Mouse (Mus musculus) frontal cortex, adult 2 months (tissue): ENCODE measurements around the gene Myh7. TPM values are rescaled to one million over a fixed set of nuclear protein-coding genes. Genes with fewer than 3 reads are reported as not detected.
"Not testable (repeated sequence)": the region's sequence is repeated elsewhere in the genome, so short reads cannot be mapped to it uniquely, and the experiment has no call there.

Experiments used
- DNase-seq, 2 experiments: peaks; one replicate each; pipeline ENCODE4 v3.0.0; 2022; ENCODE audit warnings: low spot score in 1 of 2; ENCODE audit errors: extremely low spot score in 1 of 2
- polyA plus RNA-seq: library from polyadenylated mRNA; depleted of rRNA; stranded (reverse); fragments of >200 nt; gene quantifications from 2 replicates; pipeline ENCODE4 v1.2.3, GENCODE M21; 2012

Gene Myh7
- polyA plus RNA-seq, 1 experiment: 29.3 TPM

DNA sequence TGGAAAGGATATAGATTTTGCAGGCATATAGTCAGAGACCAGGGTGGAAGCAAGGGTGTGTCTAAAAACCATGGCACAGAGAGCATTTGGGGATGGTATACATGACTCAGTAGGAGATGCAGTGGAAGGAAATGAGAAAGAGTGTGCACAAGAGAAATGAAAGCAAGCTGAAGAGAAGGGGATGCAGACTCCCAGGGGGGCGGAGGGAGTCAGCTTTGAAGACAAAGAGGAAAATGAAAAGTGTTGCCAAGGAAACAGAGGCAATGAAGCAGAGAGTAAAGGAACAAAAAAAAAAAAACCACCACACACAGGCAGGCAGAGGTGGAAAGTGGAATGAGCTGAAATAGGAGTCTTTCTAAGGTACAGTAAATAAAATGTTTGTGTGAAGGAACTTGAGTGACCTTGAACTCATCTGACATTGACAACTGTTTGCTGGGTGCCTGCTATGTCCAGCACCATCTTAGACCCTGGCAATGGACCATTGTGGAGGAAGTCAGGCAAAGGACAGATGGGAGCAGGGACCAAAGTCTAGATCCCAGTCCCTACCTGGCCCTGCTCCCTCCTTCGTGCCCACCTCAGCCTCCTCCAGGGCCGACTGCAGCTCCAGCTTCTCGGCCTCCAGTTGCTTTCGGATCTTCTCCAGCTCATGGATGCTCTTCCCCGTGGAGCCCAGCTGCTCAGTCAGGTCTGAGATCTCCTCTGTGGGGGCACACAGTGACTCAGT is 20.2 kb downstream of the Myh7 start:
- peak in 1 of 2 experiments; percentile 60 for DNase-seq

DNA sequence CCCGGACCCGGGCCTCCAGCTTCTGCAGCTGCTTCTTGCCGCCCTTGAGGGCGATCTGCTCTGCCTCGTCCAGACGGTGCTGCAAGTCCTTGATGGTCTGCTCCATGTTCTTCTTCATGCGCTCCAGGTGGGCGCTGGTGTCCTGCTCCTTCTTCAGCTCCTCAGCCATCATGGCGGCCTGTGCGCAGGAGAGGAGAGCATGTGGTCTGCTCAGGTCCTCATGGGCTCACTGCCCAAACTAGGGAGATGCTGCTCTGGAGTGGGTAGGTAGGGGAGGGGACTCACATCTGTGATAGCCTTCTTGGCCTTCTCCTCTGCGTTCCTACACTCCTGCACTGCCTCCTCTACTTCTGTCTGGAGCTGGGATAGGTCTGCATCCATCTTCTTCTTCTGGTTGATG is 21.6 kb downstream of the Myh7 start:
- not testable (repeated sequence) for DNase-seq

DNA sequence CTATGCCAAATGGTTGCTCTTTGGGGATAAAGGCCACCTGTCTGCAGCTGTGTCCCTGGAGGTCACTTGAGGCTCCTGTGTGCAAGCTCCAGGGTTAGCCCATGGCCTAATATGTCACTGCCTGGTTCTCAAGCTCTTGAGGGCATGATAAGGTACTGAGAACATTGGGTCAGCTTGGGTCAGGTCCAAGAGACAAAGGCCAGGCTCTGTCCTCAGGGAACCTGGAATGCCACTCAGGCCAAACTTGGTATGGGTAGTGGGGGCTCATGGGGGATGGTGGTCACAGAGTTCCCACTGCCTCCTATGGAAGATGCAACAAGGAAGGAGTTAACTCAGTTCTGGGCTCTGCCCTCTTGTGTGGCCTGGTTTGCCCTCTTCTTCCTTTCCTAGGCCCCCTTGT is 26.1 kb downstream of the Myh7 start:
- DNase-seq: no peak

- DNase-seq: no peak
Observed at GRCm38 (mm10) chr14:54967874-54968273, 26.6 kb downstream of the Myh7 start.

DNA sequence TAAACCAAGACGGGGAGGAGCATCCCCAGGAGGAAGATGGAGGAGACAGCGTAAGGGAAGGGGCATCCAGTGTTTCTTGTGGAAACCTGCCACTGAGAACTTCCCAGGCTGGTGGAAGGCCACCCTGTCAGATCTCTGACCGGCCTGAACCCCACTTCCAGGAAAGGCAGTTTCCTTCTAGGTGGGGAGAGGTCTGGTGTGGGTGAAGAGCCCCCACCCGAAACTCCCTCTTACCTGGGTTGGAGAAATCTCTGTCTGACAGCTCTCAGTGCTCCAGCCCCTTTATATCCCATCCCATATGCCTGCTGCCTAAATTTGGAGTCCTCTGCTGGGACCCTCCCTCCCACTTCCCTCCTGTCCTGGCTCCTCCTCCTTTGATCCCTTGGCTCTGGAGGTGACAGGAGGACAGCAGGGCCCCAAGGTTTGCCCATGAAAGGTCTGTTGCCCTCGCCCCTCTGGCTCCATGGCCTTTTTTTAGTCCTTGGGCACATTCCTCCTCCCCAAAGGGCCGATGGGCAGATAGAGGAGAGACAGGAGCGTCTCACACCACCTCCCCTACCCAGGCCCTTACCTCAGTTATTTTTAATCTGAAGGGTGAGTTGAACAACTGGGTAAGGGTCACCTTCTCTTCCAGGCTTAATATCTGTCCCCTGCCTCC is 28.0 kb downstream of the Myh7 start, which contains the start of gene Myh6:
Myh6 (minus strand) TSS at position 608 of the 658 bp plus-strand sequence.
- no peak for DNase-seq

DNA sequence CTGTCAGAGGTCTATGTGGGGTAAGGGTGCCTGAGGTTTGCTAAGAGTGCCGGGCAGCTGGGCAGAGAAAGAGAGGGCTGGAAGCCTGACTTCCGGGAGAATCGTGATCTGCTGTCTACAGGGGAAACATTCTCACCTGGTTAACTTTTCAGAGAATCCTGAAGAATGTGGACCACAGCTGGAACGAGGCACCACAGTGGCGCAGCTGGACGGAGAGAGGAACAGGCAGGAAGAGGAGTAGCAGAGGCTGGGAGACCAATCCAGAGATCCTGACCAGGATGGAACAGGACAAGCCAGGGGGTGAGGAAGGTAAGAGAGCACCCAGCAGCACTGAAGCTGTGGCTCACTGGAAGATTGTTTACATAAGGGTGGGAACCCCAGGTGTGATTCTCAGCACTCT is 28.8 kb downstream of the Myh7 start:
- DNase-seq: no peak

- DNase-seq: no peak
Observed at GRCm38 (mm10) chr14:54965044-54965443, 29.4 kb downstream of the Myh7 start.

- DNase-seq: no peak
Observed at GRCm38 (mm10) chr14:54963727-54964126, 30.7 kb downstream of the Myh7 start.

DNA sequence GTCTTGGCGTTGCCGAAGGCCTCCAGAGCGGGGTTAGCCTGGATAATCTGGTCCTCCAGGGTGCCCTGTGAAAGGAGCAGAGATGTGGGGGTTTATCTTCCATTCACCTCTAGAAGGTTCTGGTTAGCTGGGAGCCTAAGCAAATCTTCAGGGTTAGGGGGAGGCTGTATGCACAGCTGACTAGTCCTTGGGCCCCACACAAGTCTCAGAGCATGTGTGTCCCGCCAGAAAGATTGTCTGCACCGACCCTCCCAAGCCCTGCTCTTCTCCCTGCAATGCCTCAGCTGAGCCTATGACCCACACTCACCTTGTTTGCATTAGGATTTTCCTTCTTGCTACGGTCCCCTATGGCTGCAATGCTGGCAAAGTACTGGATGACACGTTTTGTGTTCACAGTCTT is 31.7 kb downstream of the Myh7 start:
- DNase-seq: no peak

- DNase-seq: no peak
Observed at GRCm38 (mm10) chr14:54961487-54961886, 32.9 kb downstream of the Myh7 start.

DNA sequence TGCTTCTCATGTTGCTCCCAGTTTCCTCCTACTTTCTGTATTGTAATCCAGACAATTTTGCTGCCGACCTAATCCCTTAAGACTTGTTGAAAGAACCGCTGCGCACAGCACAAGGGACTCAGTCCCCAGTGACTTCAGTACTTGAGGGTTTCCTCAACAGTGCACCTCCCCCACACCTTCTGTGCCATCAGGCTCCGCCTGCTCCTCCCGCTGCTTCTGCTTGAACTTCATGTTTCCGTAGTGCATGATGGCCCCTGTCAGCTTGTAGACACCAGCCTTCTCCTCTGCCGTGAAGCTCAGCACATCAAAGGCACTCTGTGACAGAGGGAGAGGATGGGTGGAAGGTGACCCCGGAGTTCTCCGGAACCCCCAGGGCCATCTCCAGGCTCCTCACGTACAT is 33.7 kb downstream of the Myh7 start:
- peak in 1 of 2 experiments; percentile 38 for DNase-seq

DNA sequence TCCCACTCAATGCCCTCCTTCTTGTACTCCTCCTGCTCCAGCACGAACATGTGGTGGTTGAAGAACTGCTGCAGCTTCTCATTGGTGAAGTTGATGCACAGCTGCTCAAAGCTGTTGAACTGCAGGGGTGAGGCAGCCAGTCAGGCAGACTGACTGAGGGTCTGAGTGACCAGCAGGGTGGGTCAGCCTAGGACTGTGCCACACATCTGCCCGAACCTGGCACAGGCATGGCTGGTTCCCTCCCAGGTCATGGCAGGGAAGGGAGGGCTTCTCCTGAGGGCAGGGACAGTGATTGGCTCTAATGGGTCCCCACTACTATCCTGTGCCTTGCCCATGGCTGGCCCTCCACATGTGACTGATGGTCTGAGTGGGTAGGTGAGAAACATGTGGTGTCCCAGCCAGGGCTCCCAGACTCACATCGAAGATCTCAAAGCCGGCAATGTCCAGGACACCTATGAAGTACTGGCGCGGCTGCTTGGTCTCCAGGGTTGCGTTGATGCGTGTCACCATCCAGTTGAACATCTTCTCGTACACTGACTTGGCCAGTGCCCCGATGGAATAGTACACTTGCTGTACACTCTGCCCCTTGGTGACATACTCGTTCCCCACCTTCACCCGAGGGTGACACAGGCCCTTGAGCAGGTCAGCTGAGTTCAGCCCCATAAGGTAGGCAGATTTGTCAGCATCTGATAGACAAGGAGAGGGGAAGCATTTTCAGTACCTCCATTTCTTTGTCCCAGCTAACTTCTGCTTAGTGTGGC is 34.4 kb downstream of the Myh7 start:
- DNase-seq: not testable (repeated sequence)

DNA sequence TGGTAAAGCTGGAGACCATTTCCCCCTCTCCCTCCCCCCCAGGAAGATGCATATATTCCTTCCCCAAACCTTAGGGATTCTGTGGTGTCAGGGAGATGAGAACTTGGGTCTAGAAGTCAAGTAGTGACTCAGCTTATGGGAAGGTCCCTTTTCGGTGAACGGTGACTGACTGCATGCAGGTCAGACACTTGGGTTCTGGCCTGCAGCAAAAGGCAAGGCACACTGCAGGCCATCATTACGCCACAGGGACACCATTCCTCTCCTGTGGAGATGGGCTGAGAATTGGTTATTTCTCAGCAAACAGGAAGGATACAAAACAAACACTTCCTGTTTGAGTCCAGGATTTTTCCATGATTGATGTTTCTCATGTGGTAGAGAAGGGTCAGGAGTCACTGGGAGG is 35.2 kb downstream of the Myh7 start:
- DNase-seq: no peak

- no peak for DNase-seq
Observed at GRCm38 (mm10) chr14:54958503-54958902, 35.9 kb downstream of the Myh7 start.

DNA sequence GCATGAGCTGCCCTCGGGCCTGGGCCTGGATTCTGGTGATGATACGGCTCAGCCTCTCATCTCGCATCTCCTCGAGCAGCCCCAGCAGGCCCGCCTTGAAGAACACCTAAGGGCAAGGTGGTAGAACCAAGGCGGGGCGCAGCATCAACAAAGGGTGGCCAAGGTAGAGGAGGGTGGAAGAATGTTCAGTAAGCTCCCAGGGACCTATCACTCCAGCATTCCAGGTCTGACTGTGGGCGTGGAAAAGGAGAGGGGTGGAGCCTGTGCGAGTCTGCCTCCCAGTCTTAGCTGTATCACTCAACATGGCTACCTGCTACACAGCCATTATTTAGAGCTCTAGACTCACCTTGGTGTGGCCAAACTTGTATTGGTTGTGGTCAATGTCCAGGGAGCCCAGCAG is 37.9 kb downstream of the Myh7 start:
- no peak for DNase-seq

GRCm38 (mm10) chr14:54955481-54955880 is 38.9 kb downstream of the Myh7 start:
- DNase-seq: no peak

- no peak for DNase-seq
Observed at GRCm38 (mm10) chr14:54954474-54954873, 40.0 kb downstream of the Myh7 start.

DNA sequence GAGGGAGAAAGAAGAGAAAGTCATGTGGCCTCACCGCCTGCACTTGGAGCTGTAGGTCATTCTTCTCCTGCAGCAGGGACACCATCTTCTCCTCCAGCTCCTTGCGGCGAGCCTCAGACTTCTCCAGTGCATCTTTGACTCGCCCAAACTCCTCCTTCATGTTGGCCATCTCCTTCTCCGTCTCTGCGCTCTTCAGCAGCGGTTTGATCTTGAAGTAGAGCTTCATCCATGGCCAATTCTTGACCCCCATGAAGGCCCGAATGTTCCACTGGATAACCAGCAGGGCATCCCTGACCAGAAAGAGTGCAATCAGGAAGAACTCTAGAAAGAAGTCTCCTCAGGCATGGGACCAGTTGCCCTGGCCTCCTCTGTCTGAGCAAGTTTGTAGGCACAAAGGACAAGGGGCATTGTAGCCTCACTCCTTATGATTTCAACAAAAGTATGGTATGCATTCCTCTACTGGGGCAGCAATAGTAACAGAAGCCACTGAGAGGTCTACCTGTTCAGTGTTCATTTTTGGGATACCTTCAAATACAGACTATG is 40.7 kb downstream of the Myh7 start:
- DNase-seq: no peak

DNA sequence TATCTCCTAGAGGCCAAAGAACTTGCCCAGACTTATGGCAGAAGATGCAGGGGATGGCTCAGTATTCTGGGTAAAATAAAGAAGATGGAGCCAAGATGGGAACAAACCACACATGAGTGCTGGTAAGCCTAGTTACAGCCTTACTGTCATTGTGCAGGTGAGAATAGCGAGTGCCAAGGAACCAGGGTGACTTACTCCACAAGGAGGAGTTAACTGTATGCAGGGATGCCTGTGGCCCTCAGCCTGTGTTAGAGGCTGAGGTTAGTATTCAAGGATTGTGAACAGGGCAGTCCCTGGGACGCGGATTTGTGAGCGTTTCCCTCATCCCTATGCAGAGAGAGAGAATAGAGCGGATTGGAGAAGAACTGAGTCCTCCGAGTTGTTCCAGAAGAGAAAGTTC is 42.8 kb downstream of the Myh7 start:
- no peak for DNase-seq

DNA sequence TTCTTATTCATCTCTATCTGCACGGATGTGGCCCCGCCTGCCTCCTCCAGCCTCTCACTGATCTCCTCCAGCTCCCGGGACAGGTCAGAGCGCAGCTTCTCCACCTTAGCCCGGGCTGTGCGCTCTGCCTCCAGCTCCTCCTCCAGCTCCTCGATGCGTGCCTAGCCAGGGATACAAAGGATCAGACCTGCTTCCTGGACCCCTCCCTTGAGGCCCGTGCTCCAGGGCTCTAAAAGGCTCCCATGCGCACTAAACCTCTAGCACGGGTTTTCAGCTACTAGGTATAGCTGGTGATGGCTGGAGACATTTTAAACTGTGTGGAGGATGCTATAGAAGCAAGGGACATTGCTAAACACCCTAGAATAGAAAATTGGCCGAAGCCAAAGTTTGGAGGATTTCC is 43.9 kb downstream of the Myh7 start:
- no peak for DNase-seq

DNA sequence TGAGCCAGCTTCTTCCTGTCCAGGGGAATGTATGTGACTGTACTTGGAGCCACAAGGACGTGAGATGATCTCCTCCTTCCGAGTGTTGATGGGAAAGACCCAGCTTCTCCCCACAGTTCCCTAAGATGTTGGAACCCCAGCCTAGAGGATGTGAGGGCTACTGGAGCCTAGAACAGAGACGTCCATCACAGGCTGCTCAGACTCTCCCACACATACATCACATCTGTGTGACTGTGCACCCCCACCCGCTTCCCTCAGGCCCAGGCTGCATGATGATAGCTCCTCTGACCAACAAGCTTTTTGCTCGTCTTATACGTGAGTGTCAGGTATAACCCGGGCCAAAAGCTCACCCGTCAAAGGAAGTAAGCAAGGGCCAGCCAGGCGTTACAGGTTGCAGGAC is 45.6 kb downstream of the Myh7 start:
- DNase-seq: no peak
